Mouse (Mus musculus): Measurements from ENCODE around the gene Ankrd13a.

DNA sequence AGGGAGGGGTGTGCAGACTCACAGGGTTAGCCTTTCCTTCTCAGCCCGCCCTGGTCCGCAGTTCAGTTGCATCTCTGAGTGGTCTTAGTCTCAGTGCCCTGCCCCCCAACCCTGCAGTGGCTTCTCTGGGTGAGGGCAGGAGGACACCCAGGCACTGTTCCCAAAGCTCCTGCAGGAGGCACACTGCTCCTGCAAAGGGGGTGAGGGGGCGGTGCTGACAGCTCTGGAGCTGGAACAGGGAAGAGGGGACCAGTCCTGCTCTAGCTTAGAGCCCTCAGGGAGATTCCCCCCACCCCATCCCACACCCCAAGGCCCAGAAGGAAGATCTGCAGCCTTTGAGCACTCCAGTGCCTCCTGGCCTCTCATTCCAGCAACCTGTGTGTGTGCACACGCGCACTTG, 68.2 kb downstream of the Ankrd13a start:
- no peak for TF ChIP-seq CTCF (IDR thresholded peaks at IDR 0.05; ENCODE audit: low read depth, low read length)
- no peak for TF ChIP-seq POLR2A (IDR thresholded peaks at IDR 0.05; ENCODE audit: extremely low read depth, insufficient read depth, low read length)
